Mouse (Mus musculus) thymus, adult 2 months (tissue): ENCODE results near the gene Adprh. TPM values are rescaled to one million over a fixed set of nuclear protein-coding genes. Genes with fewer than 3 reads are reported as not detected.

Experiments
- DNase-seq: peaks from one replicate; pipeline ENCODE4 v3.0.0; 2021
- H3K27ac ChIP-seq: fragments of 200-500 bp; 2 replicates; pipeline ENCODE4 v1.5.1; 2012; ENCODE audit warnings: low read length, control low read depth; ENCODE audit not compliant: control insufficient read depth, insufficient read depth
- H3K27me3 ChIP-seq: fragments of 200-500 bp; 2 replicates; pipeline ENCODE4 v1.6.1; 2012; ENCODE audit warnings: mild to moderate bottlenecking, low read length, moderate library complexity, mixed read lengths; ENCODE audit not compliant: control insufficient read depth, insufficient read depth
- H3K36me3 ChIP-seq: fragments of 200-500 bp; 2 replicates; pipeline ENCODE4 v1.6.1; 2012; ENCODE audit warnings: mild to moderate bottlenecking, low read length, moderate library complexity; ENCODE audit not compliant: control insufficient read depth, insufficient read depth
- H3K4me1 ChIP-seq: fragments of 200-500 bp; replicated peaks from 2 replicates; pipeline ENCODE4 v1.6.1; 2012; ENCODE audit warnings: low read length; ENCODE audit not compliant: control insufficient read depth, insufficient read depth
- H3K4me3 ChIP-seq: fragments of 200-500 bp; 2 replicates; pipeline ENCODE4 v1.5.1; 2012; ENCODE audit warnings: mild to moderate bottlenecking, low read length, control low read depth, moderate library complexity; ENCODE audit not compliant: control insufficient read depth, insufficient read depth
- CTCF ChIP-seq: fragments of 200-500 bp; IDR thresholded peaks from 2 replicates; pipeline ENCODE4 v1.5.1; 2012; ENCODE audit warnings: mild to moderate bottlenecking, control low read depth, low read length, moderate library complexity, borderline replicate concordance; ENCODE audit not compliant: control insufficient read depth, poor library complexity, insufficient read depth; ENCODE audit errors: extremely low read depth
- POLR2A ChIP-seq: fragments of 200-500 bp; IDR thresholded peaks from 2 replicates; pipeline ENCODE4 v1.6.1; 2012; ENCODE audit warnings: mild to moderate bottlenecking, low read length, control low read depth, moderate library complexity; ENCODE audit not compliant: control insufficient read depth, poor library complexity, insufficient read depth; ENCODE audit errors: extremely low read depth
- WGBS: fragments of 180-500 bp; shearing (Covaris S2); methylation state at CpG from one replicate; pipeline ENCODE4 v1.1.7; 2018; 5-methylcytosine and 5-hydroxymethylcytosine counted together
- polyA plus RNA-seq: library from polyadenylated mRNA; depleted of rRNA; stranded (reverse); fragments of >200 nt; gene quantifications from 2 replicates; pipeline ENCODE4 v1.2.3, GENCODE M21; 2012

Gene Adprh
- polyA plus RNA-seq, 1 experiment: 49.8 TPM

DNA sequence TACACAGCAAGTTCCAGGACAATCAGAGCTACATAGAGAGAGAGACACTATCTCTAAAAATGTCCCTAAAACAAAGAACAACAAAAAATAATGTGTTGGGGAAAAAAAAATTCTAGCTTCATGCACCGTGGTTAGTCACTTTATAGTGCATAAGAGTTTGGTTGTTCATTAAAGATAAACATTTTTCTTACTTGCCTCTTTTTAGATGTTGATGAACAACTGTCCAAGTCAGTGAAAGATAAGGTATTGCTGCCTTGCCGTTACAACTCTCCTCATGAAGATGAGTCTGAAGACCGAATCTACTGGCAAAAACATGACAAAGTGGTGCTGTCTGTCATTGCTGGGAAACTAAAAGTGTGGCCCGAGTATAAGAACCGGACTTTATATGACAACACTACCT lies 21.2 kb upstream of the Adprh start:
- Histone ChIP-seq H3K27ac (no peak overlapping the region), H3K4me3 (no peak overlapping the region), H3K36me3 (no peaks in the 10 kb centered on the region), H3K27me3 (no peaks in the 10 kb centered on the region), H3K4me1 (peaks cover 13% of the 10 kb centered on the region)
- no peak for TF ChIP-seq CTCF
- TF ChIP-seq POLR2A: no peak
- no peak for DNase-seq
- WGBS: 95% methylated on average over 5 of the region's 5 CpGs

DNA sequence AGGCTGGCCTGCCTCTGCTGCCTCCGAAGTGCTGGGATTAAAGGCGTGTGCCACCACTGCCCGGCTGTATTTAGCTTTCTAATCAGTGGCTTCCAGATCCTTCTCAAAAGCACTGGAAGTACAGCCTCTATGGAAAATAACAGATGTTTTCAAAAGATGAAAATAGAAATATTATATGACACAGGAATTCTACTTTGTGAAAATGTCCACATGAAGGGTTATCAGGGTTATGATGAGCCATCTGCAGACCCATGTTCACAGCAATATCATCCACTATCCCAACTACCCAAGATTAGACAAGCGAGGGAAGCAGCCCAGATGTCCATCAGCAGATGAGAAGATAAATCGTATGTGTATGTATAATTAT lies 20.0 kb upstream of the Adprh start:
- no peaks in the 10 kb centered on the region for H3K36me3 ChIP-seq
- 96% methylated on average over 5 of the region's 5 CpGs for WGBS
- no peak for DNase-seq
- H3K27ac ChIP-seq: no peak overlapping the region
- TF ChIP-seq POLR2A (no peak), CTCF (no peak)
- H3K27me3 ChIP-seq: no peaks in the 10 kb centered on the region
- no peak overlapping the region for H3K4me3 ChIP-seq
- H3K4me1 ChIP-seq: peaks cover 13% of the 10 kb centered on the region

DNA sequence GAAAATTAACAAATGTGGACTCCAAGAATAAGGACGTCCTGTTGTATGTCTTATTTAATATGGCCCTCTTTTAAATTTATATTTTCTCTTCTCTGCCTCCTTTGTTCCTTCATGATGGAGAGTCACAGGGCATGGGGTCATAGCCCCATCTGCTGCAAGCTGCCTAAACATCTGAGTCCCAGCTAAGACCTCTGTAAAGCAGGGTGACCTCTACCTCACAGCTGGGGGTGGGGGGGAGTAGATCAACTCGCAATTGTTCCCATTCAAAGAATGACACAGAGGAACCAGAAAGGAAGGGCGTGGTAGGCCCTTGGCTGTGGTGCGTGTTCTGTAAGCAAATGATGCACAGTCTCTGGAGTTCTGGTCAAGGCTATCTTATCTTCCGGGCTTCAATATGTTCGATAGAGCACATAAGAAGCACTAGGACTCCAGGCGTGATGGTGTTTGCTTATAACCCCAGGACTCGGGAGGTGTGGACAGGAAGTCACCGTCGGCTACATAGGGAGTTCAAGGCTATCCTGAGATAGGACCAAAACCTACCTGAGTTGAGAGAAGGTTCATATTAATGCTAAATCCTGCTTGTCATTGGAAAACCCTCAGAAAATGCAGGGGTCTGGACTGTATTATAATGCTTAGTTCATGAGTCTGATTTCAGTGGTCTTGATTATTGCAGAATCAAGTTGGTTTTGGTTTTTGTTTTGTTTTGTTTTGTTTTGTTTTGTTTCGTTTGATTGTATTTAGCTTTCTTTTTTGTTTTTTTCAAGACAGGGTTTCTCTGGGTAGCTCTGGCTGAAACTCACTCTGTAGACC lies 19.4 kb upstream of the Adprh start:
- no peak for DNase-seq
- no peaks in the 10 kb centered on the region for H3K36me3 ChIP-seq
- WGBS: 92% methylated on average over 11 of the region's 11 CpGs
- H3K4me3 ChIP-seq: no peak overlapping the region
- TF ChIP-seq POLR2A: no peak
- TF ChIP-seq CTCF: no peak
- no peaks in the 10 kb centered on the region for H3K27me3 ChIP-seq
- no peak overlapping the region for H3K27ac ChIP-seq
- peaks cover 9% of the 10 kb centered on the region for H3K4me1 ChIP-seq

DNA sequence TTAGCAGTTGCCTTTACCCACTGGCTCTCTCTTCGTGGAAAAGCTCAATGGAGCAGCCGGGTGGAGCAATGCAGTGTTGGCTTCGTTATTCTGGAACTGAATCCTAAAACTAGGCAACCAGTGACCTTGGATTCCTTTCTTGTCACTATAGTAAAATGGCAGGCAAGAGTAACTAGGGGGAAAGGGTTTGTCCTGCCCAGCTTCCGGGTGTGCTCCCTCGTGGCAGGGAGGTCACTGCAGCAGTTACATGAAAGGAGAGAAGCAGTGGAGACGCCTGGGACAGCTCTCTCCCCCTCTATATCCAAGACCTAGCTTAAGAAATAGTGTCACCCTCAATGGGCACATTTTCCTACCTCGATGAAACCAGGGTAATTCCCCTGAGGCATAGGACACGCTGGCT lies 16.9 kb upstream of the Adprh start:
- Histone ChIP-seq H3K4me1 (no peaks in the 10 kb centered on the region), H3K4me3 (no peak overlapping the region), H3K27ac (no peak overlapping the region), H3K36me3 (no peaks in the 10 kb centered on the region), H3K27me3 (no peaks in the 10 kb centered on the region)
- TF ChIP-seq CTCF: no peak
- no peak for TF ChIP-seq POLR2A
- no peak for DNase-seq
- 87% methylated on average over 8 of the region's 8 CpGs for WGBS

DNA sequence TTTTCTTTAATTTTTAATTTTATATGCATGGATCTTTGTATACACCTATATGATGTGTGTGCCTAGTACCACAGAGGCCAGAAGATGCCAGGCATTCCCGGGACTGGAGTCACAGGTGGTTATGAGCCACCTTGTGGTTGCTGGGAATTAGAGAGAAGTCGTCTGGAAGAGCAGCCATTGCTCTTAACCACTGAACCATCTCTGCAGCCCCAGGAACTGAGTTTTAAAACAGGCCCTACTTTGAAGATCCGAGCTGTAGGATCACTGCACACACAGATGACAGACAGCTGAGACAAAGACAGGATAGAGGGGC lies 16.2 kb upstream of the Adprh start:
- no peaks in the 10 kb centered on the region for H3K4me1 ChIP-seq
- no peak for TF ChIP-seq POLR2A
- no peak for TF ChIP-seq CTCF
- DNase-seq: no peak

DNA sequence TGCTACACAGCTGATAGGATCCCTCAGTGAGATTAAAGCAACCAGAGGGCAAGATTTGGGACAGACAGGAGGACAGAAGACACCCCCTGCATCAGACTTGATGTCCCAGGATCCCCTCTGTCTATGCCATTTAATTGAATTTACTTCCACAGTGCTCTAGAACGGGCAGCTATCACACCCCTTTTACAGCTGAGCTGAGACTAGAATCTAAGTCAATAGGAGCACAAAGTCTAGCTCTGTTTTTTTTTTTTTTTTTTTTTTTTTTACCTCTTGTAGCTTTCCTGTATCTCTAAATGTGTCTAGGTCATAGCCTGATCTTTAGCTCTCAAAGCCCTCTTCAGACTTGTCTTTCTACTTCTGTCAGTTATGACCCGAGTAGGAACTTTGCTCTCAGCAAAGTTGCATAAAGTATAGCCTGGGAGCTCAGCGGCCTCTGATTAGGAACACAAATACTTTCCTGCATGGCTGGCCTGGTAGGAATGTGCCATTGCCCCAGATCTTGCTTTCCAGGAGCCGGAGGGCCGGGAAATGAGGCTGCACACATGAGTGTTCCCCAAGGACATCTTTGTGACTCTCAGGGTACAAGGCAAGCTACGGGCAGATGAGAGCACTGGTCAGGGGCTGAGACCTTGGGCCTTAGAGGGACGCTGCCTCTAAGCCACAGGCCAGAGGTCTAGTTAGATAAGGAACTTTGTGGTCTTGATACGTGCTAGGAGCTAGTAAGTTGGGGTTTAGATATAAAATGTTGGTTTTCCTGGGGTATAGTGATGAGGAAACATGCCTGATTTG lies 15.6 kb upstream of the Adprh start:
- Histone ChIP-seq H3K36me3 (no peaks in the 10 kb centered on the region), H3K4me1 (no peaks in the 10 kb centered on the region), H3K27me3 (no peaks in the 10 kb centered on the region), H3K4me3 (no peak overlapping the region), H3K27ac (no peak overlapping the region)
- no peak for TF ChIP-seq CTCF
- TF ChIP-seq POLR2A: no peak
- no peak for DNase-seq
- WGBS: 72% methylated on average over 8 of the region's 8 CpGs

More for the DNA sequence above, 16.2 kb upstream of the Adprh start:
- Histone ChIP-seq H3K27ac (no peak overlapping the region), H3K4me3 (no peak overlapping the region), H3K36me3 (no peaks in the 10 kb centered on the region), H3K27me3 (no peaks in the 10 kb centered on the region)
- WGBS: 37% methylated on average over 3 of the region's 3 CpGs
